Mouse (Mus musculus) heart, postnatal 0 days (tissue): ENCODE results near the gene Syvn1. TPM values are rescaled to one million over a fixed set of nuclear protein-coding genes. Genes with fewer than 3 reads are reported as not detected.

Source experiments
- ATAC-seq: fragments of 200-750 bp; cut with Nextera tagmentation; 2 replicates; pipeline ENCODE4 v1.8.0; 2017; ENCODE audit warnings: low read depth, moderate number of reproducible peaks, moderate library complexity; ENCODE audit not compliant: insufficient read depth
- DNase-seq: peaks from one replicate; pipeline ENCODE4 v3.0.0-alpha.2; 2016; ENCODE audit warnings: low spot score
- H3K27ac ChIP-seq: fragments of 300-500 bp; sonication (generic); 2 replicates; pipeline ENCODE4 v1.5.1; 2014; ENCODE audit warnings: low read depth, mild to moderate bottlenecking
- H3K27me3 ChIP-seq: fragments of 300-500 bp; sonication (generic); 2 replicates; pipeline ENCODE4 v1.6.1; 2014; ENCODE audit warnings: low read length, mixed read lengths; ENCODE audit not compliant: control insufficient read depth, insufficient read depth
- H3K36me3 ChIP-seq: fragments of 300-500 bp; sonication (generic); replicated peaks from 2 replicates; pipeline ENCODE4 v1.6.1; 2014; ENCODE audit warnings: low read length, mixed read lengths; ENCODE audit not compliant: control insufficient read depth, insufficient read depth
- H3K4me1 ChIP-seq: fragments of 300-500 bp; sonication (generic); 2 replicates; pipeline ENCODE4 v1.6.1; 2014; ENCODE audit warnings: antibody characterized with exemption; ENCODE audit not compliant: control insufficient read depth, insufficient read depth
- H3K4me2 ChIP-seq: fragments of 300-500 bp; sonication (generic); 2 replicates; pipeline ENCODE4 v1.6.1; 2014; ENCODE audit warnings: low read depth, mild to moderate bottlenecking, low read length, moderate library complexity
- H3K4me3 ChIP-seq: fragments of 300-500 bp; sonication (generic); 2 replicates; pipeline ENCODE4 v1.5.1; 2014; ENCODE audit warnings: low read depth, low read length
- H3K9ac ChIP-seq: fragments of 300-500 bp; sonication (generic); replicated peaks from 2 replicates; pipeline ENCODE4 v1.6.1; 2014; ENCODE audit warnings: low read depth, low read length, mixed read lengths
- H3K9me3 ChIP-seq: fragments of 300-500 bp; sonication (generic); replicated peaks from 2 replicates; pipeline ENCODE4 v1.6.1; 2016; ENCODE audit warnings: low read length; ENCODE audit not compliant: control insufficient read depth
- CTCF ChIP-seq: IDR thresholded peaks from 2 replicates; pipeline ENCODE4 v1.5.1; 2016; ENCODE audit warnings: antibody characterized with exemption, control low read depth, low read depth
- EP300 ChIP-seq: IDR thresholded peaks from 2 replicates; pipeline ENCODE4 v1.6.1; 2016; ENCODE audit warnings: antibody characterized with exemption, low read depth
- WGBS: fragments of 180-500 bp; shearing (Covaris S2); extraction: QIAGEN DNeasy Blood & Tissue Kit; methylation state at CpG from one replicate; pipeline ENCODE4 v1.1.7; 2014; 5-methylcytosine and 5-hydroxymethylcytosine counted together
- polyA plus RNA-seq: library from polyadenylated mRNA; unstranded; fragments of >200 nt; fragmentation: Nextera tagmentation; extraction: Ambion mirVana; gene quantifications from 2 replicates; pipeline ENCODE4 v1.2.1, GENCODE M21; 2015
- total RNA-seq: library from RNA; depleted of rRNA; stranded (reverse); fragments of >200 nt; gene quantifications from 2 replicates; pipeline ENCODE4 v1.2.3, GENCODE M21; 2014; ENCODE audit warnings: low replicate concordance

Gene Syvn1
- total and polyA plus RNA-seq, 2 experiments from 2014 or later = 9.2 to 12.0 TPM

DNA sequence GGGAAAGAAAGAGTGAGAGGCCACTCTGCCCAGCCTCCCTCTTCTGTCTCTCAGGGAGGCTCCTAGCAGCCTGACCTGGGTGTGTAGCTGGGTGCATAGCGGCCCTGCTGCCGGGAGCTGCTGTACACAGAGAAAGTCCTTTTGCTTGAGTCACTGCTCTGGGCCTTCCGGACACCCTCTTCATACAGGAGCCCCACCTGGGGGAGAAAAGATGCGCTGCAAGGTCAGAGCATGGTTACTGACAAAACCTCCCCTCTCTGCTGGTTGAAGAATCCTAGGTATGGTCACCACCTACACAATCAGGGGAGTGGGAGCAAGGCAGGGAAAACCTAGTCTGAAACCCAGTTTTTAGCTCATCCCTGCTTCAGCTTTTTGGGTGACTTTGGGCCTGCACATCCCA, 22.6 kb downstream of the Syvn1 start:
- peaks cover 13% of the 10 kb centered on the region for H3K4me1 ChIP-seq
- no peak overlapping the region for H3K9ac ChIP-seq
- ATAC-seq = no peak
- no peak for TF ChIP-seq CTCF
- no peak for TF ChIP-seq EP300
- DNase-seq = no peak
- H3K9me3 ChIP-seq = no peaks in the 10 kb centered on the region
- H3K27ac ChIP-seq = no peak overlapping the region
- no peaks in the 10 kb centered on the region for H3K27me3 ChIP-seq
- H3K4me2 ChIP-seq = no peak overlapping the region
- WGBS = 72% methylated on average over 4 of the region's 4 CpGs
- peaks cover 42% of the 10 kb centered on the region for H3K36me3 ChIP-seq
- H3K4me3 ChIP-seq = no peak overlapping the region

DNA sequence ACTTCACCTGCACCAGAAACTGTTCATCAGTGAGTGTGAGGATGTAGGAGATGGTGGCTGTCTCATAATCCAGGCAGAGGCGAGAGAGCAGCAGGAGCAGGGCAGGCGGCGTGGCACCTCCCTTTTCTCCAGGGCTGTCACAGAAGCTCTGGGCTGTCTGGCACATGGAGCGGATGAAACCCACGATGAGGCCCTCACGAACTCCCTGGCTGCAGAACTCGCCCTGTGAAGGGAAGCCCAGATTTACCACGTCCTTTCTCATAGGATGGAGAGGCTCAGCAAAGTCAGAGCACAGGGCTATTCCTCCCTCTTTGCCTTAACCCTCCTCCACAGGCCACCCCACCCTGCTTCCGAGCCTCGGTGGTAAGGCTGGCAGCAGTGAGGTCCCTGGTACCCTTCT, 23.5 kb downstream of the Syvn1 start:
- TF ChIP-seq EP300 (no peak), CTCF (no peak)
- ATAC-seq = no peak

DNA sequence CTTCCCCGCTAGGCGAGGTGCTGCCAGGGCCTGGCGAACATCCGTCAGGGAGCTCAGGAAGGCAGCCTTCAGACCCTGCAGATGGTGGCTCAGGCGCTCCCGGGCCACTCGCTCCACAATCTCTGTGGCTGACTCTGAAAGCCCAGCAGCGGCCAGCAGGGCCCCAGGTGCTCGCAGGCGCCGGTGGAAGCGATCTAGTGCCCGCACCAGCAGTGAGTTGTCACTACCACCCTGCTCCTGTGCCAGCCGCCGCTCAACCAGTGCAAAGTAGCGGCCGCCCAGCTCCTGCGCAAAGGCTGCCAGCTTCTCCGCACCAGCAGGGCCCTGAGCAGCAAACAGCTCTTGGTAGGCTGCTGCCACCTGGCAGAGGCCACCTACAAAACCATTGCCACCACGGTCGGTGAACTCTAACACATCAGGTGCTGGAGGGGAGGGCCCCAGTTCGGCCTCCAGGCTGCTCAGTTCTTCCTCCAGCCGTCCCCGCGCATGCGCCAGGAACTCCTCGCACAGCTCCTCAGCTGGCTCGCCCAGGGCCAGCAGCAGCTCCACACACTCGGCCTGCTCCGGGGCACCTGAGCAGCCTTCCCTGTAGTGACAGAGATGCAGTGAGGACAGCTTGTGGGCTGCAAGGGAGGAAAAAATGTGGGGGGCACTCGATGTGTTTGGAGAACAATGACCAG, 24.3 kb downstream of the Syvn1 start:
- H3K36me3 ChIP-seq = peaks cover 52% of the 10 kb centered on the region
- WGBS = 89% methylated on average over 31 of the region's 31 CpGs
- no peaks in the 10 kb centered on the region for H3K27me3 ChIP-seq
- H3K4me3 ChIP-seq = no peak overlapping the region
- H3K9me3 ChIP-seq = no peaks in the 10 kb centered on the region
- H3K4me1 ChIP-seq = peaks cover 13% of the 10 kb centered on the region
- no peak overlapping the region for H3K4me2 ChIP-seq
- TF ChIP-seq CTCF (no peak), EP300 (no peak)
- no peak for ATAC-seq
- no peak overlapping the region for H3K27ac ChIP-seq
- H3K9ac ChIP-seq = no peak overlapping the region
- no peak for DNase-seq

More for the DNA sequence above, 23.5 kb downstream of the Syvn1 start:
- H3K36me3 ChIP-seq = peaks cover 46% of the 10 kb centered on the region
- DNase-seq = no peak
- H3K27ac ChIP-seq = no peak overlapping the region
- H3K4me1 ChIP-seq = peaks cover 13% of the 10 kb centered on the region
- whole genome bisulfite sequencing = 88% methylated on average over 10 of the region's 10 CpGs
- no peak overlapping the region for H3K4me3 ChIP-seq
- H3K9ac ChIP-seq = no peak overlapping the region
- H3K4me2 ChIP-seq = no peak overlapping the region
- no peaks in the 10 kb centered on the region for H3K27me3 ChIP-seq
- no peaks in the 10 kb centered on the region for H3K9me3 ChIP-seq

DNA sequence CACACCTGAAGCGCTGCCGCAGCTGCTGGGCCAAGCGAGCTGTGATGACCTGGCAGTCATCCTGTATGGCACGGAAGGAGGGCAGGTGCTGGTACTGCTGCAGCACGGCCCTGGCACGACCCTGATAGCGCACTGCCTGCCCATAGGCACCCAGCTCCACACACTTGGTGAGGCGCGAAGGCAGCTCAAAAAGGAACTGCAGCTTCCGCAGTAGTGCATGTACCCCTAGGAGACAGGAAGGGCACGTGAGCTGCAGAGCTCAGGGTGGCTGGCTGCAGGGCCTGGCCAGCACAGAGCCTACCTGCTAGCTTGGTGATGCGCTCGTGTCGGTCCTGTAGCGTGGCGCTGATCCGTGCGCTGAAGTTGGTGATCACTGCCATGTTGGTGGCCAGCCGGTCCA, 24.9 kb downstream of the Syvn1 start:
- no peak overlapping the region for H3K27ac ChIP-seq
- peaks cover 52% of the 10 kb centered on the region for H3K36me3 ChIP-seq
- WGBS = 91% methylated on average over 19 of the region's 19 CpGs
- H3K4me2 ChIP-seq = no peak overlapping the region
- H3K27me3 ChIP-seq = no peaks in the 10 kb centered on the region
- H3K4me1 ChIP-seq = peaks cover 16% of the 10 kb centered on the region
- ATAC-seq = no peak
- H3K9ac ChIP-seq = no peak overlapping the region
- H3K9me3 ChIP-seq = no peaks in the 10 kb centered on the region
- no peak overlapping the region for H3K4me3 ChIP-seq
- no peak for TF ChIP-seq CTCF
- TF ChIP-seq EP300 = no peak
- no peak for DNase-seq

DNA sequence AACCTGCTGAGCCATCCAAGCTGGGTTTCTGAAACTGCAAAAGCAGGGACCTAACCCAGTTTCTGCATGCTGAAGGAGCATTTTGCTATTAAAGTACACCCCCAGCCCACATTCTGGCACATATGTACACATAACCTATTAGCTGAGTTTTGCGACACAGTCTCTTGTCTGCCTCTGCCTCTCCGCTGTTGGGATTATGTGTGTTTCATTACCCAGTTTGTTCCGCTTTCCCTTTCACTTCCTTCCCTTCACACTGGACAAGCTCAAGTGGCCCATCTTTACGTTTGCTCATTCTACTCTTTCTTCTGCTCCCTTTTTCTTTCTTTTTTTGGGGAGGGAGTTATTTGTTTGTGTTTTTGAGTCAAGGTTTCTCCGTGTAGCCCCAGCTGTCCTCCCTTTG, 27.5 kb downstream of the Syvn1 start:
- Histone ChIP-seq H3K27ac (no peak overlapping the region), H3K4me1 (peaks cover 11% of the 10 kb centered on the region), H3K4me3 (no peak overlapping the region), H3K9ac (no peak overlapping the region), H3K27me3 (no peaks in the 10 kb centered on the region), H3K36me3 (peaks cover 47% of the 10 kb centered on the region), H3K4me2 (no peak overlapping the region), H3K9me3 (no peaks in the 10 kb centered on the region)
- TF ChIP-seq EP300 (no peak), CTCF (no peak)
- ATAC-seq = no peak
- 86% methylated on average over 5 of the region's 5 CpGs for WGBS
- no peak for DNase-seq
